Mouse (Mus musculus): ENCODE measurements around the gene Gm12355.

DNA sequence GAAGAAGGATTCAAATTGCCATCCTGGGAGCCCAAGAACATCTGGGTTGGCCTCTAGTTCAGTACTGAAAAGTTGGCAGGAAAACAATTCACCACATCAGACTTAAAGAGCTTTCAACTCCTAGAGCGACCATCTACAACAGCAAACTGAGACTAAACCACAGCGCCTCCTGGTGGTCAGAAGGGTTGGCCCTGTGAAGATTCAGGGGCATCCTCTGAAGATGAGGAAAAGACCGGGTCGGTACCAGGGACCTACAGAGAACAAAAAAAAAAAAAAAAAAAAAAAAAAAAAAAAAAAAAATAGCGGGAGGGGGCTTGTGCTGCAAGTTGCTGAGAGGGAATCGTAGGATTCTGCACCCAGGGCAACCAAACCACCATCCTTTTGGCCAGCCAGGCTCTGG, 28.1 kb downstream of the Gm12355 start:
- TF ChIP-seq CTCF (IDR thresholded peaks at IDR 0.05; ENCODE audit: extremely low read depth, insufficient read length, insufficient replicate concordance, low read depth, low read length) (peak; percentile 86; the same call in 1 of the 2 replicates), POLR2A (IDR thresholded peaks at IDR 0.05; ENCODE audit: low read depth, low read length) (no peak)

All from small intestine, adult 2 months (tissue).